Mouse (Mus musculus) adrenal gland, postnatal 36 days (tissue): ENCODE results near the gene Dpyd. TPM values are rescaled to one million over a fixed set of nuclear protein-coding genes. Genes with fewer than 3 reads are reported as not detected.

Experiments
- DNase-seq, 2 experiments: peaks; one replicate each; pipeline ENCODE4 v3.0.0; 2021; ENCODE audit warnings: mixed read lengths in 1 of 2
- long read RNA-seq, 2 experiments: library from polyadenylated mRNA; stranded (forward); transcript quantifications; one replicate each; pipeline ENCODE4 v2.0.0; 2021; ENCODE audit warnings: borderline sequencing depth in 2 of 2
- total RNA-seq, 2 experiments: library from RNA; stranded (reverse); gene quantifications; 2 replicates each; pipeline ENCODE4 v1.2.3; 2021

Gene Dpyd
- total RNA-seq: 10 to 100 TPM; 17.3 to 28.4 TPM
- long read RNA-seq, experiment 1, full-length matches to known transcripts: 3 of 7 reads
- long read RNA-seq, experiment 1, partial matches to known transcripts: 1 of 7 reads
- long read RNA-seq, experiment 1, other reads (novel, unspliced or antisense): 3 of 7 reads
- long read RNA-seq, experiment 2: 0 reads

- DNase-seq: peak; percentile 88 to 90
These were observed at the start of gene Dpyd for GRCm38 (mm10) chr3:118561554-118562310. Gene Dpyd (plus strand): TSS chr3:118562129.

- DNase-seq: no peak
These were observed 24.3 kb upstream of the Dpyd start for GRCm38 (mm10) chr3:118537676-118538075.

GRCm38 (mm10) chr3:118541766-118542165 lies 20.2 kb upstream of the Dpyd start:
- no peak for DNase-seq

GRCm38 (mm10) chr3:118547551-118548210 lies 14.2 kb upstream of the Dpyd start:
- DNase-seq: no peak

GRCm38 (mm10) chr3:118557605-118558004 lies 4.3 kb upstream of the Dpyd start:
- DNase-seq: peak; percentile 25 to 31

GRCm38 (mm10) chr3:118559936-118560335 lies 2.0 kb upstream of the Dpyd start:
- no peak for DNase-seq

- peak in 1 of 2 experiments; percentile 27 for DNase-seq
These were observed 362 bp downstream of the Dpyd start for GRCm38 (mm10) chr3:118562311-118562671.

- DNase-seq: no peak
These were observed 4.8 kb downstream of the Dpyd start for GRCm38 (mm10) chr3:118566779-118567178.

GRCm38 (mm10) chr3:118570197-118570596 lies 8.3 kb downstream of the Dpyd start:
- DNase-seq: no peak

- no peak for DNase-seq
These were observed 28.6 kb downstream of the Dpyd start for GRCm38 (mm10) chr3:118590559-118590958.

GRCm38 (mm10) chr3:118594864-118595263 lies 32.9 kb downstream of the Dpyd start:
- peak in 1 of 2 experiments; percentile 1 for DNase-seq

- DNase-seq: no peak
These were observed 33.8 kb downstream of the Dpyd start for GRCm38 (mm10) chr3:118595693-118596092.

- DNase-seq: no peak
These were observed 40.0 kb downstream of the Dpyd start for GRCm38 (mm10) chr3:118601689-118602640.

- DNase-seq: no peak
These were observed 46.8 kb downstream of the Dpyd start for GRCm38 (mm10) chr3:118608708-118609107.

GRCm38 (mm10) chr3:118626455-118627375 lies 64.8 kb downstream of the Dpyd start:
- no peak for DNase-seq

- no peak for DNase-seq
These were observed 67.8 kb downstream of the Dpyd start for GRCm38 (mm10) chr3:118629737-118630136.

GRCm38 (mm10) chr3:118646024-118646570 lies 84.2 kb downstream of the Dpyd start:
- no peak for DNase-seq

- DNase-seq: peak in 1 of 2 experiments; percentile 18
These were observed 102.2 kb downstream of the Dpyd start for GRCm38 (mm10) chr3:118663987-118664692.

- no peak for DNase-seq
These were observed 112.3 kb downstream of the Dpyd start for GRCm38 (mm10) chr3:118674121-118674745.
